Mouse (Mus musculus): ENCODE results near the gene Ikzf5.
A peak's percentile ranks its signal among the peaks of the same experiment; 100 is the strongest.
"Not testable (repeated sequence)": the region's sequence is repeated elsewhere in the genome, so short reads cannot be mapped to it uniquely, and the experiment has no call there.

The Ikzf5 gene

DNA sequence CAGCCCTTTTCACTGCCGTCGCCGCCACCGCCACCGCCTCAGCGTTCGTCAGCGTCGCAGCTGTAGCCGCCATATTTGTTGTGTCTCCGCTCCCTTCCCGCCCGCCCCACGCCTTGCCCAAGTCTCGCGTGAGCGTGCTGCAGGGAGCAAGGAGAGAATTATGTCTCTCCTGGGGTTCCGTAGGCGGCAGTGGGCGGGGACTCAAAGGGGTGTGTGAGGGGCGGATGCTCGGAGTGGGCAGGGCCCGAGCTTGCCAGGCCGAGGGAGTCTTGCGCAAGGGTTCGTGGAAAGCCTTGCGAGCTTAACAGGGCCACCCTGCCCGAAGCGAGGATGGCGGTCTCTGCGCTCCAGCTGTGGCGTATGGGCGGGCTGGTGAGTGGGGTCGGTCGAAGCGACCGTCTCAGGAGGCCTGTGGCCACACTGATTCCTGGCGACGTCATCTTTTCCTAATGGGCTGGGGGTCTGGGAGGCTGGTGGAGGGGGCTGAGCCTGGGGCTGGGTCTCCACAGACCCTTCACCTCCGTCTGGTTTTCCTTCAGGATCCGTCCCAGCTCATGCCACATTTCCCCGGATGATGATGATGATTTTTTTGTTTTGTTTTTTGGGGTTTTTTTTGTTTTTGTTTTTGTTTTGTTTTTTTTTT, at the start of gene Ikzf5, which contains the start of gene Acadsb:
TSS of gene Ikzf5 (minus strand) at position 106 of the 643 bp plus-strand sequence.
TSS of gene Acadsb (plus strand) at position 186 of the 643 bp plus-strand sequence.
- DNase-seq (ENCODE audit: low read depth, low spot score) = peak; percentile 97

DNA sequence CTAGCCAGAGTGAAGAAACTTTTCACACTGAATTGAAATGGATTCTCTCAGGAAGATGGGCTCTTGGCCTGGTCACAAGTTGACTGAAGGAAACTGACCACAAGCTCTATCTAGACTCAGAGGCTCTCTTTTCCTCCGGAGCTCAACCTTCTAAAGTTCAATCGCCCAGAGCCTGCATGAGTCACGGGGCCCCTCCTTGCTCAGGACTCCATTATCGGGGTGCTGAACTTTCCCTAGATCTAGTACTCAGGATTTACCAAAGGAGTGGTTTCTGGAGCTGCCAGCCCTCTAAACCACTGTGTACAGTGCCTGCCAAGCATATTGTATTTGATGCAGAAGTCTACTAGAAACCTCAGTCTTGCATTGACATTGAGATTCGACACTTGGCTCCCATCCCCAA, 46.4 kb upstream of the Ikzf5 start:
- no peak for DNase-seq (ENCODE audit: low read depth, low spot score)

DNA sequence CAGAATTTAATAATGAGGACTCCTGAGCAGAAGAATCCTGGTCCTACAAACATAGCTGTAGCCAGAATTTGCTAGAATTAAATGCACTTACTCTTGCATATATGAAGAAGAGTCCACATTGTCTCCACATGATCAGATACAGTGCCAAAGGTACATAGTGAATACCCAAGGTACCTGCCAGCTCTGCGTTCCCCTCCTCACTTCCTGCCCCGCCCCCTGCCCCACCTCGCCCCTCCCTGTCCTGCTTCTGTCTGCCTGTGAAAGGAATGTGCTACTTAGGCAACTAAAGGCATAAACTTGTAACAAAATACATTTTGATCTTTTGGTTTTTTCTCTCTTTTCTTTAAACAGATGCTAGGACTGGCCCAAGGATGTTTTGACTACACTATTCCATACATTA, 26.7 kb upstream of the Ikzf5 start:
- no peak for DNase-seq (ENCODE audit: low read depth, low spot score)

GRCm38 (mm10) chr7:131434276-131434675, 24.0 kb upstream of the Ikzf5 start:
- DNase-seq (ENCODE audit: low read depth, low spot score) = no peak

- DNase-seq (ENCODE audit: low read depth, low spot score) = peak; percentile 58
These were observed 21.9 kb upstream of the Ikzf5 start for GRCm38 (mm10) chr7:131432244-131432643.

DNA sequence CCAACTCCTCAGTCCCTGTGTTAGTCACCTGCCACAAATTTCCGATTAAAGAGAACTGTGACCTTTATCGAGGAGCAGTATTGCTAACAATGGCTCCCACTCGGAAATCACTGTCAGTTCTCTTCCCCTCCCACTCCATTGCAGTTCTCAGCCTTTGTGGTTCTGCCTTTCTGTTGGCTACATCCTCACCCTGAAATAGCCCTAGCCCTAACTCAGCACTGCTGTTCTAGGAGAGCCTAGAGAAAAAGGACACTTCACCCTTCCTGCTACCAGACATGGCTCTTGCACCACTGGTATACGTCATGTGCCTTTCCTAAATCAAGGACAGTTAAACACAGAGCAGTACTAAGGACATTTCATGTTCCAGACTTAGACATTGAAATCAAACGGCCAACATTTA, 17.0 kb upstream of the Ikzf5 start:
- DNase-seq (ENCODE audit: low read depth, low spot score) = no peak

- no peak for DNase-seq (ENCODE audit: low read depth, low spot score)
These were observed 14.6 kb upstream of the Ikzf5 start for GRCm38 (mm10) chr7:131424912-131425311.

- no peak for DNase-seq (ENCODE audit: low read depth, low spot score)
These were observed 7.3 kb upstream of the Ikzf5 start for GRCm38 (mm10) chr7:131417605-131418004.

- DNase-seq (ENCODE audit: low read depth, low spot score) = not testable (repeated sequence)
These were observed 6.4 kb upstream of the Ikzf5 start for GRCm38 (mm10) chr7:131416742-131417141.

DNA sequence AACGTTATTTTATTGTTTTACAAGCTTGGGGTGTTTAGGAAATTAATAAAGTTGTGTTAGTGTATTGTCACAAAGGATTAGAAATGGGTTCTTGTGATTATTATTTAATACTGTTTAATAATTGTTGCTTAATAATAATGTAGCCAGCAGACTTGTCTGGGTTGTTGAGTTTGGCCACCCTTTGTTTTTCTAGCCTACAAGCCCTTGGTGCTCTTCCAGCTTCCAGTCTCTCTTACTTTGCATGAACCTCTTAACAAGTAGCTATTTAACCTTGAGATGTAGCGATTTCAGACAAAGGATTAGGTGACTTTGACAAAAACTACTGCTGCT, 1.6 kb upstream of the Ikzf5 start:
- DNase-seq (ENCODE audit: low read depth, low spot score) = no peak

DNA sequence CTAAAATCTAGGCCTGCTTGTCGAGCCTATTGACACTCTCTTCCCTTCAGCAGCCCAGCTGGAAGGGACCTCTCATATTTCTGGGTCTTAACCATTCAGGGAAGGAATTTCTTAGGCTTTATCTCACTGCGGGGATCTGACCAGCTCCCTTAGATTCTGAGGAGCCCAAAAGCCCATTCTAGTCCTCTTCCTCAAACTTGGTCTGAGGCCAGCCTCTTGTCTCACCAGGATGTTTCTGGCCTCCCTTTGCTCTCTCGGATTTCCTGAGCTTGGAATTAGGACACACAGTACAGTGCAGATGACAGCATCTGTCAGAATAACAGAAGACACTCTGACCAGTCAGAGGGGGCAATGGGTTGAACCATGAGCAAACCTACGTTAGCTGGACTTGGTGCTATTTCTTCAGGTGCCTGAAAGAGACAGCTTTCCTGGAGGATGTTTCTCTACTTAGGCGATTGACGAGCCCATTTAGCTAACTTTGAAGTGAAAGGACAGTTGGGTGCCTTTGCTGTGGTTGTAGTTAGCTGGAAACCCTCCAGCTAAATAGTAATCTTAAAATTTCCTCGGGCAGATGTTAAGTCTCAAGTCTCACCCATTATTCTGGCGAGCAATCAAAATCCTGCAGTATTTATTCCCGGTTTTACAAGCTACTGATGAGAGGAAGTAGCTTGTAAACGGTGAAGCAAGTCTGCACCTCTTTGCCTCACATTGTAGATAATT, 1.1 kb upstream of the Ikzf5 start:
- DNase-seq (ENCODE audit: low read depth, low spot score) = peak; percentile 44

DNA sequence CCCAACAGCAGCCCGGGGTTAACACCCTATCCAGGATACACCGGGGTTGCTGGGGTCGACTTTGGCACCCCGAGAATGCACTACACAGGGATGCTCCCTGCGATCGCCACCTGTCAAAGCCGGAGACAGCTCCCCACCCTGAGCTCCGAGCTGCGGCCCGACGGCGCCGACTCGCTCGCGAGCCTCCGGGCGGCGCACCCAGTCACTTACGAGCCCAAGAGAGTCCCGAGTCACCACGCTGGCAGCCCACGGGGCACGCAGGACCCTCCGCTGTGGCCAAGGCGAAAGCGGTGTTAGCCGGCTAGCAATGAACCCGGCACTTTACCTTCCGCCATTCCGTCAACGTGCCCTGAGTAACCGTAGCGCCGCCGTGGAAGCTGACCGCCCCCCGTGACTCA, 334 bp downstream of the Ikzf5 start:
- DNase-seq (ENCODE audit: low read depth, low spot score) = peak; percentile 11

DNA sequence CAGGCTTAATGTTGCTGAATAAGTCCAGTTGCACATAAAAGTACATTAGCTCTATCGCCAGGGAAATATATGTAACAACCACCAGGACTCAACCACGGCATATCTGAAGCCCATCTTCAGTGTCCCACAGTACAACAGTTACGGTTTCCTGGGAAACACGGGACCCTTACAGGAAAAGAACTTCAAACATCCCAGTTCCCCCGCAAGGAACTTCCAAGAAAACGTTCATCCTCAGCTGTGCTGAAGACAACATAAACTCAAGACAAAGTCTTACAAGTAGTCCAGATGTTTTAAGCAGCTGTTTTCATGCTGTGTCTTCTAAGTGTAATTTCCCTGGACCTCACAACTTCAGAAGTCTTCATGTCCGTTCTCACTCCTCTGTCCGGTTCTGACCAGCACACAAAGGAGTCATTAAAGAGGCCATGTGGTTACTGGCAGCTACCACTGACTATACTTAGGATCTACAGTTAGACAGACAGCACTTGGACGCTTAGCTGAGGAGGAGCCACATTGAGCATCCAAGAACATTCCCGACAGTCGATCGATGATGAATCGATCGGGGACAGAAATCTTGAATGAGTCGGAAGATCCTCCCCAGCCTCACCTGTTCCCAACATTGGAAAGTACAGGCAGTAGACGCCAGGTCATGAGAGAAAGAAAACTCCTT, 867 bp downstream of the Ikzf5 start:
- peak; percentile 44 for DNase-seq (ENCODE audit: low read depth, low spot score)

DNA sequence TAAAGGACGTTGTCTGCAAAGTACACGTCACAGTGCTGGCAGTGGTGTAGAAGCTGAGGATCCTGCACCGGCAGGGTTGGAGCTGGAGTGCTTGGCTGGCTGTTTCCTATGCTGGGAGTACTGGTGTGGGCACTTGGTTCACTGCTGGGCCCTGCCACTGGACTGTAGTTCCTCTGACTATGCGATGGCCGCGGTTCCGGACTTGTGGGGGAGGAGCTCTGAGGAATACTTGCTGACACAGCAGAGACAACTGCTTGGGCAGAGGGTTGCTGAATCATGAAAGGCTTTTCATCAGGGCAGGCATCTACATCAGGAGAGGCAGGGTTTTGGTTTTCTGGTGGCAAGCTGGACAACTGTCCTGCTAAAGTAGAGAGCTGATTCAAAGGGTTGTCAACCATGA, 18.6 kb downstream of the Ikzf5 start:
- DNase-seq (ENCODE audit: low read depth, low spot score) = not testable (repeated sequence)

DNA sequence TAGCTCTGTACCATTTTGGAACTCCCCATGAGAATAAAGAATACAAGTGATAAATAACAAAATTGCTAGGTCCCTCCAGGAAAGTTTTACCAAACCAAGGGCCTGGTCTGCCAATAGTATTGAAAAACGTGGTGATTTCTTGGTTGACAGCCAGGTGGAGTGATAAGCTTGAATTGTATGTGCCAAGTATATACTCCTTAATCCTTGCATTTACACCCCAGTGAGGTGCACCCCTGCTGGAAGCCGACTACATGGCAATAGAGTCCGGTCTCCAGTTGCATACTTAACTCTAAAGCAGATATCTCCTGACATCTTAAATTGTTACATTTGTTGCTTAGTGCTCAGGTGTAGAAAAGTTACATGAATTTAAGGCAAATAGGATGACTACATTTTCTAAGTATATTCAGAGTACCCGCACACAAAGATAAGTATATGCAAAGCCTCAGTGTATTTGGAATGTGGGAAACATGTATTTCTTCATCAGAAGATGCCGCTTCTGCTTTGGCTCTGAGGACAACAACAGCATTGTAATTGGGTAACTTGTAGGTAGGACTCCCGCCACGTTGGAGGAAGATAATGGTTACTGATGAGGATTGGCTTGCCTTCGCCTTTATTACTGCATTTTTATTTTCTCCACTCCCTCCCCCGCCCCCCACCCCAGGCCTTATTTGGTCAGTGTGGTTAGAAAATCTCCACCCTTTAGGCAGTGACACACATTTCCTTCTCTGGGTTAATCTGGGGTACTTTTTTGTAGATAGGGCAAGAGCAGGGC, 38.3 kb downstream of the Ikzf5 start:
- DNase-seq (ENCODE audit: low read depth, low spot score) = peak; percentile 10

- DNase-seq (ENCODE audit: low read depth, low spot score) = no peak
These were observed 38.9 kb downstream of the Ikzf5 start for GRCm38 (mm10) chr7:131371470-131371860.

DNA sequence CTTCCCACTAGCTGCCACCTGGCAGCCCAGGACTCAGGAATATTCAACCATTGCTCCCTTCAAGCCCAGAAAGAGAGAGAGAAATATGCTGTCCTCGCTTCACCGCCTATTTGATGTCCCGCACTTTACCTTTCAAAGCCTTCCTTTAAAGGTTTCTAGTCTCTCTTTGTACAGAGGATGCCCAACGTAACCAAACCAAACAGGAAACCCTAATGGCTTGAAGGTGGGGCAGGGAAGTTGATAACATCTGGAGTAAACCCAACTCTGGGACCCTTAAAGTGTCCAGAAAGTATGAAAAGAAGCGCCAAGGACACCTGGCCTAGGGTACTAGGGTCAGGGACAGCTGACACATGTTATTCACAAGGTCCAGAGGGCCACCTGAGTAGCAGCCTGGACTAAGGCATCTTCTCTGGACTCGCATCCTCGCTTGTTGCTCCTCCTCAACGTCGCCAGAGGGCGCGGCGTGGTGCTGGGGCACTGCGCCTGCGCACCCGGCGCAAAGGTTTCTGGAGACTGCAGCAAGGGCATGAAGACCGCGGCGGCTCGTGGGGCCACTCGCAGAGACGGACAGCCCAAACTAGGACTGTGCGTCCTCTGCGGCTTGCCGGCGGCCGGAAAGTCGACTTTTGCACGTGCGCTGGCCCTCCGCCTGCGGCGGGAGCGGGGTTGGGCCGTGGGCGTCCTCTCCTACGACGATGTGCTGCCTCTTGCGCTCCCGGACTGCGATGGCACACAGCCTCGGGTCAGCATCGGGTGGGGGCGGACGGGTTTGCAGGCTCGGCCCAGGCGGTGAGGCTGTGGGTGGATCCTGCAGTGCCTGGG, 39.5 kb downstream of the Ikzf5 start, which contains the start of gene Pstk:
TSS of gene Pstk (plus strand) at position 494 of the 822 bp plus-strand sequence.
- peak; percentile 94 for DNase-seq (ENCODE audit: low read depth, low spot score)

- DNase-seq (ENCODE audit: low read depth, low spot score) = no peak
These were observed 46.2 kb downstream of the Ikzf5 start for GRCm38 (mm10) chr7:131364131-131364530.

DNA sequence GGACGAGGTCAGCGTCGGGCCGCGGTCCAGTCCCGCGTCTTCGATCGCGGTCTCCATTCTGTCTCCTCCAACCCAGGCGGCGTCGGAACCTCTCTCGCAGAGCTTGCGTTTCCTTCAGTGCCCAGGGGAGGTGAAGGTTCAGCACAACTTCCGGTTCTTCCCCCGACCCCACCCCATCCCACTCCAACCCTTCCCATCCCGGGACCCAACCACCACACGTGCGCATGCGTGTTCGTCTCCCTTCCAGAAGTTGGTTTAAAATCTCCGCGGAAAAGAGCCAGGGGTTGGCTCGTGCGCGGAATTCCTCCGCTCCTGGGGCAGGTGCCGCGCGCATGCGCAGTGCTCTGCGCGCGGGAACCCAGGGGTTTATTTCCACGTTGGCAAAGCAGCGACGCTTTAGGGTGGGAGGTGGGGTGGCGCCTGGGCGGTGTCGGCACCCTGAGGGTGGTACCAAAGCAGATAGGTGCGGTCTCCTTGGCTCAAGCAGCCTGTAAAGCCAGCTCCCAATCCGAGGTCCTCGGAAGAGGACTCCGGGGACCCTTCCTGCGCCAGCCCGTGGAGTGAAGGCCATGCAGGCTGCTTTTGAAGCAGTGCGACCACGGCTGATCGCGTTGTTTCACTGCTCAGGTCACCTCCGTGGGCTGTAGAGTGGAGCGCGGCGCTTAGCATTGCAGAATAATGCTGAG, 47.6 kb downstream of the Ikzf5 start, which contains the start of gene 2310057M21Rik:
TSS of gene 2310057M21Rik (minus strand) at position 145 of the 686 bp plus-strand sequence.
- DNase-seq (ENCODE audit: low read depth, low spot score) = peak; percentile 99

DNA sequence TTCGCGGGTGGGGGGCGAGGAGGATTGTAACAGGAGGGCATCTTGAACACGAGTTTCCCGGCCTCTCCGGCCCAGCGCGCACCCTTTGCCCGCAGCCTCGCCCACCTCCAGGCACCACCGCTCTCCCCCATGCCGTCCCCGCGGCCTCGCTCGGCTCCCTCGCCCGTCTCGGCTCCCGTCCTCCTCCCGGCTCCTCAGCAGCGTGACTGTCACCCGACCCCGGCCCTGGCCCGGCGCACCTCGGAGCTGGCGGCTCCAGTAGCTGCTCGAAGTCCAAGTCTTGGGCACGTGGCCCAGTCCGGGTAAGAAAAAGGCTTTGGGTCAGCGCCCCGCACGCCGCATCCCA, 48.1 kb downstream of the Ikzf5 start:
- no peak for DNase-seq (ENCODE audit: low read depth, low spot score)
